Mouse (Mus musculus): ENCODE measurements at regions not wholly inside any gene's neighbourhood (a gene's known extent, or its start where the extent isn't known, plus 50 kb on each side); places are given as distances from the start of the nearest gene placed in this dataset.

GRCm38 (mm10) chr4:127849306-127849705 lies 121.4 kb downstream of the CK137956 start:
- 75% methylated on average over 5 of the region's 5 CpGs for WGBS
- H3K27ac ChIP-seq (ENCODE audit: low read depth), result no peak overlapping the region
- DNase-seq, result no peak
- no peaks in the 10 kb centered on the region for H3K36me3 ChIP-seq (ENCODE audit: insufficient read depth)
- no peak overlapping the region for H3K4me2 ChIP-seq
- H3K4me3 ChIP-seq (ENCODE audit: low read depth, low read length), result no peak overlapping the region
- ATAC-seq (ENCODE audit: insufficient read depth), result no peak
- no peaks in the 10 kb centered on the region for H3K9me3 ChIP-seq (ENCODE audit: low read depth, low read length)
- no peaks in the 10 kb centered on the region for H3K4me1 ChIP-seq (ENCODE audit: insufficient read depth)
- no peaks in the 10 kb centered on the region for H3K27me3 ChIP-seq (ENCODE audit: insufficient read depth, low read length)
- no peak for TF ChIP-seq CTCF (IDR thresholded peaks at IDR 0.05; ENCODE audit: low read depth)
- no peak overlapping the region for H3K9ac ChIP-seq

- ATAC-seq (ENCODE audit: insufficient read depth), result no peak
- H3K36me3 ChIP-seq (ENCODE audit: insufficient read depth), result no peaks in the 10 kb centered on the region
These were observed 124.4 kb downstream of the CK137956 start for GRCm38 (mm10) chr4:127846321-127846720.

GRCm38 (mm10) chr4:127843421-127843820 lies 127.3 kb downstream of the CK137956 start:
- Histone ChIP-seq H3K27me3 (ENCODE audit: insufficient read depth, low read length) (no peaks in the 10 kb centered on the region), H3K27ac (ENCODE audit: low read depth) (no peak overlapping the region), H3K9me3 (ENCODE audit: low read depth, low read length) (no peaks in the 10 kb centered on the region), H3K36me3 (ENCODE audit: insufficient read depth) (no peaks in the 10 kb centered on the region), H3K9ac (no peak overlapping the region), H3K4me1 (ENCODE audit: insufficient read depth) (no peaks in the 10 kb centered on the region), H3K4me2 (no peak overlapping the region), H3K4me3 (ENCODE audit: low read depth, low read length) (no peak overlapping the region)
- no peak for TF ChIP-seq CTCF (IDR thresholded peaks at IDR 0.05; ENCODE audit: low read depth)
- DNase-seq (no peak), ATAC-seq (ENCODE audit: insufficient read depth) (no peak)
- 70% methylated on average over 7 of the region's 7 CpGs for WGBS

More at GRCm38 (mm10) chr4:127846321-127846720, 124.4 kb downstream of the CK137956 start:
- WGBS, result 34% methylated on average over 3 of the region's 3 CpGs
- Histone ChIP-seq H3K27ac (ENCODE audit: low read depth) (no peak overlapping the region), H3K27me3 (ENCODE audit: insufficient read depth, low read length) (no peaks in the 10 kb centered on the region), H3K9me3 (ENCODE audit: low read depth, low read length) (no peaks in the 10 kb centered on the region), H3K9ac (no peak overlapping the region), H3K4me3 (ENCODE audit: low read depth, low read length) (no peak overlapping the region), H3K4me1 (ENCODE audit: insufficient read depth) (no peaks in the 10 kb centered on the region), H3K4me2 (no peak overlapping the region)
- DNase-seq, result no peak
- no peak for TF ChIP-seq CTCF (IDR thresholded peaks at IDR 0.05; ENCODE audit: low read depth)

- DNase-seq (no peak), ATAC-seq (ENCODE audit: insufficient read depth) (no peak)
- H3K9ac ChIP-seq, result no peak overlapping the region
- no peak overlapping the region for H3K27ac ChIP-seq (ENCODE audit: low read depth)
- no peaks in the 10 kb centered on the region for H3K27me3 ChIP-seq (ENCODE audit: insufficient read depth, low read length)
- H3K4me3 ChIP-seq (ENCODE audit: low read depth, low read length), result no peak overlapping the region
- no peak for TF ChIP-seq CTCF (IDR thresholded peaks at IDR 0.05; ENCODE audit: low read depth)
- no peaks in the 10 kb centered on the region for H3K9me3 ChIP-seq (ENCODE audit: low read depth, low read length)
- no peak overlapping the region for H3K4me2 ChIP-seq
- no peaks in the 10 kb centered on the region for H3K4me1 ChIP-seq (ENCODE audit: insufficient read depth)
- 69% methylated on average over 6 of the region's 6 CpGs for WGBS
- no peaks in the 10 kb centered on the region for H3K36me3 ChIP-seq (ENCODE audit: insufficient read depth)
These were observed 137.1 kb downstream of the CK137956 start for GRCm38 (mm10) chr4:127833668-127834067.

- no peaks in the 10 kb centered on the region for H3K27me3 ChIP-seq (ENCODE audit: insufficient read depth, low read length)
- H3K4me2 ChIP-seq, result no peak overlapping the region
- H3K9ac ChIP-seq, result no peak overlapping the region
- H3K9me3 ChIP-seq (ENCODE audit: low read depth, low read length), result no peaks in the 10 kb centered on the region
- H3K27ac ChIP-seq (ENCODE audit: low read depth), result no peak overlapping the region
- WGBS, result 74% methylated on average over 8 of the region's 8 CpGs
- ATAC-seq (ENCODE audit: insufficient read depth) (no peak), DNase-seq (no peak)
- H3K4me3 ChIP-seq (ENCODE audit: low read depth, low read length), result no peak overlapping the region
- no peak for TF ChIP-seq CTCF (IDR thresholded peaks at IDR 0.05; ENCODE audit: low read depth)
- no peaks in the 10 kb centered on the region for H3K4me1 ChIP-seq (ENCODE audit: insufficient read depth)
- H3K36me3 ChIP-seq (ENCODE audit: insufficient read depth), result no peaks in the 10 kb centered on the region
These were observed 143.8 kb downstream of the CK137956 start for GRCm38 (mm10) chr4:127826988-127827387.

GRCm38 (mm10) chr4:127819501-127819900 lies 151.2 kb downstream of the CK137956 start:
- Histone ChIP-seq H3K27me3 (ENCODE audit: insufficient read depth, low read length) (no peaks in the 10 kb centered on the region), H3K9ac (no peak overlapping the region), H3K9me3 (ENCODE audit: low read depth, low read length) (no peaks in the 10 kb centered on the region), H3K27ac (ENCODE audit: low read depth) (no peak overlapping the region), H3K36me3 (ENCODE audit: insufficient read depth) (no peaks in the 10 kb centered on the region), H3K4me1 (ENCODE audit: insufficient read depth) (no peaks in the 10 kb centered on the region), H3K4me3 (ENCODE audit: low read depth, low read length) (no peak overlapping the region), H3K4me2 (no peak overlapping the region)
- WGBS, result 80% methylated on average over 8 of the region's 8 CpGs
- no peak for TF ChIP-seq CTCF (IDR thresholded peaks at IDR 0.05; ENCODE audit: low read depth)
- DNase-seq (no peak), ATAC-seq (ENCODE audit: insufficient read depth) (no peak)

GRCm38 (mm10) chr4:127819009-127819408 lies 151.7 kb downstream of the CK137956 start:
- Histone ChIP-seq H3K27me3 (ENCODE audit: insufficient read depth, low read length) (no peaks in the 10 kb centered on the region), H3K27ac (ENCODE audit: low read depth) (no peak overlapping the region), H3K36me3 (ENCODE audit: insufficient read depth) (no peaks in the 10 kb centered on the region), H3K4me1 (ENCODE audit: insufficient read depth) (no peaks in the 10 kb centered on the region), H3K4me2 (no peak overlapping the region), H3K9ac (no peak overlapping the region), H3K9me3 (ENCODE audit: low read depth, low read length) (no peaks in the 10 kb centered on the region), H3K4me3 (ENCODE audit: low read depth, low read length) (no peak overlapping the region)
- WGBS, result 65% methylated on average over 5 of the region's 5 CpGs
- ATAC-seq (ENCODE audit: insufficient read depth) (no peak), DNase-seq (no peak)
- no peak for TF ChIP-seq CTCF (IDR thresholded peaks at IDR 0.05; ENCODE audit: low read depth)

- DNase-seq, result no peak
- H3K9me3 ChIP-seq (ENCODE audit: low read depth, low read length), result no peaks in the 10 kb centered on the region
- H3K36me3 ChIP-seq (ENCODE audit: insufficient read depth), result no peaks in the 10 kb centered on the region
- H3K4me1 ChIP-seq (ENCODE audit: insufficient read depth), result no peaks in the 10 kb centered on the region
- TF ChIP-seq CTCF (IDR thresholded peaks at IDR 0.05; ENCODE audit: low read depth), result peak; percentile 39
- WGBS, result 90% methylated on average over 6 of the region's 6 CpGs
- H3K27ac ChIP-seq (ENCODE audit: low read depth), result no peak overlapping the region
- no peak for ATAC-seq (ENCODE audit: insufficient read depth)
- H3K4me2 ChIP-seq, result no peak overlapping the region
- no peaks in the 10 kb centered on the region for H3K27me3 ChIP-seq (ENCODE audit: insufficient read depth, low read length)
- H3K9ac ChIP-seq, result no peak overlapping the region
- H3K4me3 ChIP-seq (ENCODE audit: low read depth, low read length), result no peak overlapping the region
These were observed 156.1 kb downstream of the CK137956 start for GRCm38 (mm10) chr4:127814631-127815030.
